Mouse (Mus musculus) gastrocnemius, postnatal 25 days (tissue): Measurements from ENCODE around the gene Scn3b. TPM values are rescaled to one million over a fixed set of nuclear protein-coding genes. Genes with fewer than 3 reads are reported as not detected.
A peak's percentile ranks its signal among the peaks of the same experiment; 100 is the strongest.

Experiments
- DNase-seq: peaks from one replicate; pipeline ENCODE4 v3.0.0; 2022
- total RNA-seq, 2 experiments: library from RNA; stranded (reverse); gene quantifications; 1 replicate in 1 of 2; 2 replicates in 1 of 2; pipeline ENCODE4 v1.2.3; 2021

Gene Scn3b
- total RNA-seq, 2 experiments from 2014 or later, result 1.9 to 4.4 TPM

DNA sequence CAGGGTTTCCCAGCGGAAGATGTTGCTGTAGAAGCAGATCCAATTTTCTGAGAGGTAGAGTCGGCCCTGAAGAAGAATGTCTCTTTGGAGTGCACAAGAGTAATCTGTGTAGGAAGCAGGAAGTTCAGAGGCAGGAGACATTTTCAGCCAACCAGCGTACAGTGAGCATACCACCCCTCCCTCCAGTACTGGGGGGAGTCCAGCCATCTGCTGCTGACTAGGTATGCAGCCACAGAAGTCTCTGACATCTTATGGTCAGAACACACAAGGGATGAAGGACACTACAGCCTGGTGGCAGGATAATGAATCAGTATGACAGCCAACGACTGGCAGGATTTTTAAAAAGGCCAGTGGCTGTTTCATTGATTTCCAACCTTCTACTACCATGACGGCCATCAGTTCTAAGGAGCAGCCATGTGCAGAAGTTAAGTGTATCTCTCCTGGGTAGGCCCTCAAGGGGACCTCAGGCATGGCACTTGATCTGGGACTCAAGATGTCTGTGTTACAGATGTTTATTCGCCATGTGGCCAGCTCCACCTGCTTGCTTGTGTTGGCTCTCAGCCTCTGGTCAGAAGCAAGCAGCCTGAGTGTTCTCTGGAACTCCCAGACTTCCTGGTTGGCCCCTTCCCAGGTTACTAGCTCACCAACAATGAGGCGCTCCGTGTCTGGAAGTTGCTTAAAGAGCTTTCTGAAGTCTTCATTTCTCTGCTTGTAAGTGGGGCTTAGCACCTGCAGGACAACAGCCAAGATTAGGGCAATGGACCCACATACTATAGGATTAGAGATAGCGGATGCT lies 48.0 kb downstream of the Scn3b start:
- DNase-seq, result peak; percentile 26

DNA sequence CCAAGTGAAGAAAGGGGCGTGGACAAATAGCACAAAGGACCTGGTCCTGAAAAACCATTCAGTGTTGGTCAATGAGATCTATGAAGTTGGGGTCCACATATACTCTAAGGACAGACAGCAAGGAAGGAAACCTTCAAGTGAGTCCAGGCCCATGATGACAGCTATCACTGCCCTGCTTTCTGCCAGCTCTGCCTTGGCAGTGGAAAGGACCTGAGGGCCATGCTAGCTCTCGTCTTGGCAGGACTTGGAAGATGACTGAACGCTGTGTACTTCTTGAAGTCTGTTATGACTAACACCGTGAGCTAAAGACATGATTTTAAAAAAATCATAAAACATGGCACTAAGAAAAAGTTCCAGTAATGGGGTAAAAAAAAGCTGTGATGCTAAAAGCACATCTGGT lies 48.7 kb downstream of the Scn3b start:
- peak; percentile 55 for DNase-seq

DNA sequence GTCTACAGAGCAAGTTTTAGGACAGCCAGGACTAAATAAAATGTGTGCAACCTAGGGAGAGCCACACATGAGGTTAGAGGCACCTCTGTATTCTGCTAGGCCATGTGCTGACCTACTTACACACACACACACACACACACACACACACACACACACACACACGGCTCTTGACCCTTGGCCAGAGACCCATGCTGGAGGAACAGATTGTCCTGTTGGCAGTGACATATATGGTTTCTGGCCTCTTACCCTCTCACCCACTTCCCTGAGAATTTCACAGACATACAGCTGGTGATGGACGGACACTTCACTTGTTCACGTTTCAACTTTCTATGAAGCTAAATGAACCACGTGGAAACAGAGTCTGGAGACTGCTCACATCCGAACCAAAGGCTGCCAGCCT lies 49.8 kb downstream of the Scn3b start:
- peak; percentile 43 for DNase-seq

DNA sequence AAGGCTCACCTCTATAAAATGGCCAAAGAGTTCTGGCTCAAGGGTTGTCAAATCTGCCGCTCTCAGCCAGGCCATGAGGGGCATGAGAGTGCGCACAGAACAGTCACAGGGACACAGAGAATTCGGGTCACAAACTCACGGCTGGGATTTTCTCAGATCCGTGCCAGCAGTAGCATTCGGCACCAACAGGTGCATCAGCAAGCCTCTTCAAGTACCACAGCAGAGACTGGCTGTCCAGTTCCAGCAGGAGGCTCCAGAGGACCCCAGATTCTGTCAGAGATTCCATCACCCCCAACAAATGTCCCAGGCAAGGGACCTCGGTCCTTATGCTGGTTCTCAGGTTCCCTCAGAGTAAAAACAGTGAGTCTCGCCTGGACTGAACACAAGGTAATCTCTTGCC lies 51.4 kb downstream of the Scn3b start:
- DNase-seq, result peak; percentile 8

DNA sequence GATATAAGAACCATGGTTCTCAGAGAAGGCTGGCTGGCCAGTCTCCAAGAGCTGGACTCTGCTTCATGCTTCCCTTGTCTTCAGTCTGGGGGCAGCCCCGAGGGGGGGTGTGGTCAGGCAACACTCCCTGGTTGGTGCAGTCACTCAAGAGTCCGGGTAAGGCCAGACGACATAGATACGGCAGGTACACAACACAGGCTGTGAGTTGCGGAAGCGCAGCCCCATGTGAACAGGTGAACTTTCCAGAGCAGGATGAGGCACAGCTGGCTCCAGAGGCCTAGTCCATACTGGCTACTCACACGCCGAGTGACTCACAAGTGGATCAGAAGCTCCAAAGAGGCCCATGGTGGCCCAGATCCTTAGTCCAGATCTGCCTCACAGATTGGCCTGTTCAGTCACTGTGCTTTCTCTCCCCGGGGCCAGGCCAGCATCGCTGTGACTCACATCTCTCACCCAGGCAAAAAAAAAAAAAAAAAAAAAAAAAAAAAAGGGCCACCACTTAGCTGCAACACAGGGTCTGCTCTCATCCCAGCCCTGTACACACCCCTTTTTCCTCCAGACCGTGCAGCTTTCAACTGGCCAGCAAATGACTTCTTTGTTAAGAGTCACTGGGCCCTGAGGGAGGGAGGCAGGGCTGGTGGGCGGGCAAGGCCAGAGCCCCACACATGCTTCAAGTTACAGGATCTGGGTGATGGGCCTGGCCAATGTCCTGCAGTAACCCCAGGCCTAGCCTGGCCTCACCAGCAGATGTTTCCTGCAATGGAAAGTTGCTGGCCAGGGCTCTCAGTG lies 52.1 kb downstream of the Scn3b start:
- peak; percentile 93 for DNase-seq

DNA sequence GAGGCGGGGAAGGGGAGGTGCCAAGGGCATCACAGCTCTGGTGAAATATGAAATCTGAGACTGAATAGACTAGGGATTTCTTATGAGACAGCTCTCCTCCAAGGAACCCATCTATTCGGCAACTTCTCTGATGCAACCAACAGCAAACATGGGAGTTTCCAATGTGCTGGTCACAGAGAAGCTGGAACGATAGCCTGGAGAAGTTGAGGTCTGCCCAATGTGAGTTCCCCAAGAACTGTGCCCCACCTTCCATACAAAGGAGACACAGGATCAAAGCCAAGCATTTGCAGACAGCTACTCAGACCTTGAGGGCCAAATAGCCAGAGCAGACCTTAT lies 52.6 kb downstream of the Scn3b start:
- no peak for DNase-seq

DNA sequence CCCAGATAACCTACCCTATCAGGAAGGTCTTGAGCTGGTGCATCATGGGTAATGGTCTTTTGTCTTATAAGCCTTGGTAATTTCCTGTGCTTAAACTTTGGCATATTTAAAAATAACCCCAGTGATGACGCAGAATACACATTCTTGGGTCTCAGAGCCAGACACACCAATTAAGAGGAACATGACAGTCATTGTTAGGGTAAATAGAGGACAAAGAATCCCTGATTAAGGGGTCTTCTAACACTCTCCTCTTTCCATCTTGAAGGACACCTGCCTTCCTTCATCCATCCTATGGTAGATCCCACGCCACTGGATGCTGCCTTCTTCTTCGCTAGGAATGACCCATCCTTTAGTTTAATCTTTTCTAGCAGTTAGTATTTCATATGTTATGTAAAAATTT lies 53.4 kb downstream of the Scn3b start:
- DNase-seq, result no peak

DNA sequence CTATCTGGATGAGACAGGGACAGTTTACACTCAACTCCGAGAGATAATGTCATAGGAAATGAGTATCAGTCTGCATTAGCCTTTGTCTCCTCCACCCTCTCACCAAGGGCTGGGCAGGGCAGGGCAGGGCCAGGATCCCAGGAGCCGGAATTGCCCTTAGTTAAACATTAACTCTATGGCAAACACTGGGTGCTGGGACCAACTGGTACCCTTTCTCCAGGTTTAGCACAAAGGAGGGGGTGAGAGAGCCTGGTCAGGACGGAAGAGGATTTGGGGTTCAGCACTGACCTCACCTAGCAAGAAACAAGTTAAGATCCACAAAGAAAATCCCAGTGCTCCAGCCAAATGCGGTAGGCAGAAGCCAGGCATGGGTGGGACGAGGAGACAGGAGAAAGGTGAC lies 54.2 kb downstream of the Scn3b start:
- DNase-seq, result no peak

DNA sequence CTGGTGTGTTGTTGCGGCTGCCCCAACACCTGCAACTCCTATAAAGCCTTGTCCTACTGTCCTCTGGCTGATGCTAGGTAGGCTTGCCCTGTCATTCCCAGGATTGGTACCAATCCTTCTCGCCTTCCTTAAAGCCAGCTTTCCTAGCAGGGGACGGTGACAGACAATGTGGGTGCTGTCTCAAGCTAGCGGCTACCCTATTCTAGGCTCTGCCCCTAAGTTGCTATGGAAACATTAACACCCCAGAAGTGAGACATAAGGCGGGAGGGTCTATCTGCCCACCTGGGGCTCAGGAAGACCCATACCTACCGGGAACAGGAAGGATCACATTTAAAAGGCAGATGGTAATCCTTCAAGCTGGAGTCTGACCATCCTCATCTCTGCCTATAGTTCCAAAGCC lies 54.8 kb downstream of the Scn3b start:
- no peak for DNase-seq

DNA sequence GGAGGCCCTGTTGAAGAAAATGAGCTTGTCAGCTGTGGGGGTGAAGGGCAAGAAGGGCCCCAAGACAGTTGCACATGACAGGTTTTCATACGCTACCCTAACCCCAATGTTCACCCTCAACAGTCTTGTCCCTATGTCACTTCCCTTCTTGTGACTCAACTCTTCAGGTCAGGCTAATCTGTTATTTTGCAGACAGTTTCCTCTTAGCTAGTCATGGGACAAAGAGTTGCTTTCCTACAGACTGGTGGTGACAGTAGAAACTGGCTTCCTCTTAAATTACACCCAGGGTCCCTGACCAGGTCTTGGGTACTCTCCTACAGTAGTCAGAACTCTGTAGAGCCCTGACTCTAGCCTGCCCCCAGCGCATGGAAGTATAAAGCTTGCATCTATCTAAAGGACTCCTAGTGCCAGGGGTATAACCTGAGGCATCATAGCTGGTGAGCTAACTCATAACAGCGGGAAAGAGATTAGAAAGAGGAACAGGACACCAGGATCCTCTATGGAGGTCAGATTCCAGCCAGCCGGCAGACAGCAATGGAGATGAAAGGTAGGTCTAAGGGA lies 55.3 kb downstream of the Scn3b start:
- DNase-seq, result no peak

DNA sequence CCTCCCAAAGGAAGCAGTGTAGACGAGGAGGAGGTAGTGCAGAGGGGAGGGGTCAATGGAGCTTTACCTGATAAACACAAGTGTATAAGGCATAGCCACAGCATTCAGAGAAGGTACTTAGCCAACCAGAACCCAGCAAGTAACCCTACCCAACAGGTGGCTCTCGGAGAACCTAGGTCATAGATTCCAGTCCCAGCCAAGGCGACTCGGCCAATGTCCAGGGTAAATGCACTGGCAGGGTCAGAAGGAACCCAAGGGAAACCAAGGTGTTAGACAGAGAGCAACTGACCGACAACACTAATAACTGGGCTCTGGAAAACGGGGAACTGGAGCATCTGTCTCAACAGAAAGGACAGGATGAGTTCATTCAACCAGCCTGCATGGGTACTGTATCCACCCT lies 55.8 kb downstream of the Scn3b start:
- peak; percentile 53 for DNase-seq

DNA sequence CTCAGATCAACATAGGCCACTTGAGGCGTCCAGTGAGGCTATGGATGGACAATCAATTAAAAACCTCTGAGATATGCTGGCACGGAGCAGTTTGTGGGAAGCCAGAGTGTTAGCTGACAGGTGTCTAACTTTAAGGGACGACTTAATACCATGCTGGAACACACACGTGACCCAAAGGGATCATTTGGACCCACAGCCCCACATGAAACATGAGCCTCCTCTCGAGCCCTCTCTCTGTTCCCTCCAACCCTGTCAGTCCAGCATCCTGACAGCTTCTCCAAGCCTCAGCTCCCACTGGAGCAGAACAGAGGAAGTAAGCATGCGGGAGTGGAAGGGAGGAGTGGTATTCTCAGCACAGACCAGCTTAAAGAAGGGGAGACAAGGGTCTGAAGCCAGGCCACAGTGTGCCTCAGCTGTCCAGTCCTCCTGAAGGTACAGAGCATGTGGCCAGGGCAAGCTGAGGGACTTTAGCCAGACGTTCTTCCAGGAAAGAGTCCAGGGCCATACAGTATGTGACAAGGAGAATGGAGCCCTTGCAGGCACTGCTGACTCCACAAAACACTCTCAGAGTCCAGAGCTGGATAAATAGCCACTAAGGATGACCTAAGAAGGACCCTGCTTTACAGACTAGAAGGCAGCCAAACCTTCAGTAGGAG lies 57.4 kb downstream of the Scn3b start:
- no peak for DNase-seq

DNA sequence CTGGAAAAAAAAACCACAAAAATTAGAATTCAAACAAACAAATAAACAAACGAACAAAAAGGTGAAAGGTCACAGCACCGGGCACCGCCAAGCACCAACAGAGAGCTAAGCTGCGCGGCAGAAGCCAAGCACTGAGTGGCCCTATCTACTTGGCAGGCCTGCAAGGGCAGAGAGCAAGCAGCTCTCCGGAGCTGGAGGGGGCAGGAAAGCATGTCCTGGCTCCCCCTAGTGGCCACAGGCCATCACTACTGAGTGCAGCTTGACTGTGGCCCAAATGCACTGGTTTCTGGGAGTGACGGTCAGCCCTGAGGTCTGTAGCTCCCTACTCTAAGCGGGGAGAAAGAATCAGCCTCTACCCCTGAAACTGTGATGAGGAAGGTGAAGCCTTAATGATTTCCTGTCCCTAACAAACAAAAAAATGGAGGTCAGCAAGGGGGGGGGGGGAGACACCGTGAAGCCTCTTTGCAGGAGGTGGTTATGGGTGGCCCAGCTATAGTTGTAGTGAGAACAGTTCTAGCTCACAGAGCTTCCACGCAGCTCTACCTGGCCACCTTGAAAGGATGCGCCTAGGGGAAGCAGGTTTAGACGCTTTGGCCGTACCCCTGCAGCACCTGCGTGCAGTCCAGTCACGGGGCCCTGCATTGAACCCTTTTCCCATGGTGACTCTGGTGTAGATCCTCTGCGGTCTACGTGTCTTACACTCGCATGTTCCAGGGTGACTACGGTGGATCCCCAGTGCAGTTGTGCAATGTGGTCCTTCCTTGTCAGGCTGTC lies 61.8 kb downstream of the Scn3b start:
- DNase-seq, result peak; percentile 84

DNA sequence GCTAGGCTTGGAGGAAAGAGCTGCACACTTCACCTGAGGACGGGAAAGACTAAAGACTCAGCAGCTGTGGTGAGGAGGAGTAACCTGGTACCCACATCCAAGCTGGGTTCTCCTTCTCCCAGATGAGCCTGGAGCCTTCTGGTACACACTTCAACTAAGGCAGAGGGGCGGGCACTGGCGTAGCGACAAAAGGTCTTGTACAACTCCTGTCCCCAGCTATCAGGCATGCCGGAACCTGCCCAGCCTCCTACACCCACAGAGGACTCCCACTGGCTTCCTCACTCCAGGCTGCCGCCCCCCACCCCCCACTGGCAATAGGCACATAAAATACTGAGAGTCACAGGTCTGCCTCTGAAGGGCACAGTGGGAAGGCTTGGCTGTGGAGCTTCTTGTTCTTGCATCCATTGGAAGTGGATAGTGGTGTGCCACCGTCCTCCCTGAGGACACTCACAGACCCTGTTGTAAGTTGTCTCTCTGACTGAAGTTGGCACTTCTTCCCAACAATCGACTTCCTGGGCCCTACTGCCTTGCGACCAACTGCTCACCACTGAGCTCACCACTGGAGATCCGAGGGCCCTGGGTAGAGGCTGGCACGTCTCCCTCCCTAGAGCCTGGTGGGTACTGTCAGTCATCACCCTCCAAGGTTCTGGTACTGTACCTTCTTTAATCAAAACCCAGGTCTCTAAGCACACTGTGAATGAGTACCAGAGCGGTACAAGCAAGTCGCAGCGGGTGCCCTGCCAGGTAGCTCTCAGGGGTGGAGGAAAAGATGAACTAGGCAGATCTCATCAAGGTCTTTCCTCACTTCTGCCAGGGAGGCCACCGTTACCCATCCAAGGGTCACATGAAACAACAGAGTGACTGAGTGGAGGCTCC lies 62.6 kb downstream of the Scn3b start:
- no peak for DNase-seq

DNA sequence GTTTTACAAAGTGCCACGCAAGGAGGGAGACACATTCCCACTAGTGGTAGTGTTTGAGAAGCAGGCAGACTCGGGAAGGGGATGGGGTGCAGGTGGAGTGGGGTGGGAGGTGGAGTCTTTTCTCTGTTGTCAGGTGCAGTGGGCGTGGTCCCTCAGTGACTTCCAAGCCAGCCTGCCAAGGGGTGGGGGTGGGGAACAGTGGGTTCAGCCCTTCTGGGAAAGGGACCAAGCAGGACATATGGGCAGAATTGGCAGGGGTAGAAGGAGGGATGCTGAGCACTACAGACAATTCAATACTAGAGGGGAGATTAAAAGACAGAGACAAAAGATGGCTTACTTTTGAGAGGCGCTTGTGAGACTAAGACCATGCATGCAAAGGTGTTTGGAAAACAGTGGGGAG lies 63.3 kb downstream of the Scn3b start:
- DNase-seq, result no peak

DNA sequence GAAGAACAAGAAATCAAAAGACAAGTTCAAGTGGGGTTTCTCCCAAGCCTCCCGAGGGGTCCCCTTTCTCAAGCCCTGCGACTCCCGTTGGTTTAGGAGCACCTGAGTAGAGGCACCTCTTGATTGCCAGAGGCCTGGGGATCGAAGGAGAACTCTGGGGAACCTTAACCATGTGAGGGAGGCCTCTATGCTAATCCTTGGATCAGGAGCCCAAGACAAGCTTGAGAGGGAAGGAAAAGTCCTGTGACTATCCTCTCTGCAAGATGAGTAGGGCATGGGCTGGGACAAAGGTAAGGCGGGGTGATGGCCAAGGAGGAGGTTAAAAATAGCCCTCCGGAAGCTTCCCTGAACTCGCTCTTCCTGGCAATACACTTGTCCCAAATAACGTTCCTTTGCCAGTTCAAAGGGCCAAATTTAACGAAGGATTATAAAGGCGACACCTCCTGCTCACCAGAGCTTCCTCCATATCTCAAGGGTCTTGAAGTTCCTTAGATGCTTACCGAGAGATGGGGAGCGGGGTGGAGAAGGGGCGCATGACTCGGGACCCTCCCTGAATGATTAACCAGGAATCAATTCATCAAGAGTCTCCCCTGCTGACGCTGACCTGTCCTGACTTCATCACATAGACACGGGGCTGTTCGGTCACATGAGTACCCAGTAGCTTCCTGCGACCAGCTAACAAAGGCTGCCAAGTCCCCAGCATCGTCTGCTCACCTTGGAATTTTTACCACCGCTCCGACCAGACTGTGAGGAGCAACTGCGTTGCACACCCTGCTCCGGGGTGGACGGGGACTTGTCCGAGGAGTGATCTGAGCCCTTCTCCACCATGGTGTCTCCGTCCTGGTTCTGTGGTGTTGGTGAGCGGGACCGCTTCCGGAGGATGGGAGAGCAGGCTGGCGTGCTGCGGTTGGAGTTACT lies 64.0 kb downstream of the Scn3b start:
- no peak for DNase-seq

DNA sequence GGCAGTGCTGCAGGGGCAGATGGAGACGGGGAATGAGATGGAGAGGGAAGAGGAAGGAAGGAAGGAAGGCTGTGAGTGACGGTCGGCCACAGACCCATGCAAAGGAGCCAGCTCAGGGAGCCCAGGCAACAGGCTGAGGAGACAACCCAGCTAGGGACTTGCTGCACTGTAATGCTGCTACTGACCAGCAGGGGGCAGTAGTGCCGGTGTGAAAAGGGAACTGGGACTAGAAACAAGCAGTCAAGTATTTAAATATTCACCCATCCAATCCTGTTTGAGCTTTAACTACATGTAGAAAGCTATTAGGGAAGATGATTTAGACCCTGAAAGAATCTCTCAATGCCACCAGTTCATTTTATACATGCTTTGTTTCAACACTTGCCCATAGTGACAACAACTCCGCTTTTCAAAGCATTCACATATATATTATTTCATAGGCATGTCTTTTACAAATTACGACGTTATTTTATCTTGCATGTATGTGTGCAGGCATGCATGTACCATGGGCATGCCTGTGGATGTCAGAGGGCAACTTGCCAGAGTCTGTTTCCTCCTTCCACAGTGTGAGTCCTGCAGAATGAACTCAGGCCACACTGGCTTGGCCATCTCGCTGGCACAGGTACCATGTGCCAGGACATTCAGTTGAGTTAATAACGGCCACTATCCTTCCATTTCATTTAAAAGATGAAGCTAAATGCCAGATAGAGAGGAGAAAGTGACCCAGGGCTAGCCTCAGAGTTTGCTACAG lies 64.8 kb downstream of the Scn3b start:
- peak; percentile 48 for DNase-seq

DNA sequence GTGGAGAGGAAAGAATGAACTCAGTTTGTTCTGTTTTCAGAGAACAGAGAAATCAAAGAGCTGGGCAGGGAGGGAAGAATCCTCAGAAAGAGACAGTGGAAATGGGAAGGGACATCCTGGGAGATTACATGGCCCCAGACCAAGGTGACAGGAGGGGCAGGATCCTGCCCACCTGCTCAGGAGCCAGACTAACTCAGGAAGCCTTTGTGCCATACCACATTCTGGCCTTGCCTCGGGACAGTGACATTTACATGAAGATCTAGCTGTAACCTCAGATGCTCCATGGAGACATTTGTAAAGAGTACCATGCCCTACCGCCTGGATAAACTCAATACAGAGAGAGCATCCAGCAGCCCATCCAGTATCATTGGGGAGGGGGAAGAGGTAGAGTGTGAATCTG lies 65.6 kb downstream of the Scn3b start:
- no peak for DNase-seq

DNA sequence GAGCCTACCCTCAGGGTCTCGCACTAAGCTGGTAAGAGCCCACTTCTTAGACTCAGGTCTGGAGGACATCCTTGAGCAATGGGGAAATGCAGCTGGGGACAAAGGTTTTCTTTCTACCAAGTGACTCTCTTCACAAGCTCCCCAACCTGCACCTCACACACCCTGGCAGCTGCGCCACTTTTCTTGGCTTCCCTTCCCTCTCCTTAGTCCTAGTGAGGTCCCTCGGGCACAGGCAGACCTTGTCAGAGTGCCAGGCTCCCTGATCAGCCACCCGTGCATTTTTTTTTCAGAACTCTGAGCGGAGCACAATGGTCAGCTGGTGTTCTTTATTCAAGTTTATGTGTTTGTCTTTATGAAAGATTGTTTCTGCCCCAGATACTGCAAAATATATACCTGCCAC lies 67.7 kb downstream of the Scn3b start:
- DNase-seq, result no peak
